Mouse (Mus musculus) bone marrow macrophage, adult 2 months (primary cell): ENCODE data around the gene Ibsp.

Experiments used
- CTCF ChIP-seq: IDR thresholded peaks from 2 replicates; pipeline ENCODE4 v1.5.1; 2012; ENCODE audit warnings: low read depth, mild to moderate bottlenecking, low read length, moderate library complexity
- POLR2A ChIP-seq: IDR thresholded peaks from 2 replicates; pipeline ENCODE4 v1.6.1; 2012; ENCODE audit warnings: mild to moderate bottlenecking, low read depth, low read length, borderline replicate concordance

- TF ChIP-seq CTCF (no peak), POLR2A (no peak)
Observed at GRCm38 (mm10) chr5:104339009-104339408, 40.0 kb downstream of the Ibsp start.
